Mouse (Mus musculus): ENCODE measurements around the gene Olfm1. TPM values are rescaled to one million over a fixed set of nuclear protein-coding genes. Genes with fewer than 3 reads are reported as not detected.

Gene Olfm1
- polyA plus RNA-seq, 1 experiment from 2014 or later, result 14.1 TPM

DNA sequence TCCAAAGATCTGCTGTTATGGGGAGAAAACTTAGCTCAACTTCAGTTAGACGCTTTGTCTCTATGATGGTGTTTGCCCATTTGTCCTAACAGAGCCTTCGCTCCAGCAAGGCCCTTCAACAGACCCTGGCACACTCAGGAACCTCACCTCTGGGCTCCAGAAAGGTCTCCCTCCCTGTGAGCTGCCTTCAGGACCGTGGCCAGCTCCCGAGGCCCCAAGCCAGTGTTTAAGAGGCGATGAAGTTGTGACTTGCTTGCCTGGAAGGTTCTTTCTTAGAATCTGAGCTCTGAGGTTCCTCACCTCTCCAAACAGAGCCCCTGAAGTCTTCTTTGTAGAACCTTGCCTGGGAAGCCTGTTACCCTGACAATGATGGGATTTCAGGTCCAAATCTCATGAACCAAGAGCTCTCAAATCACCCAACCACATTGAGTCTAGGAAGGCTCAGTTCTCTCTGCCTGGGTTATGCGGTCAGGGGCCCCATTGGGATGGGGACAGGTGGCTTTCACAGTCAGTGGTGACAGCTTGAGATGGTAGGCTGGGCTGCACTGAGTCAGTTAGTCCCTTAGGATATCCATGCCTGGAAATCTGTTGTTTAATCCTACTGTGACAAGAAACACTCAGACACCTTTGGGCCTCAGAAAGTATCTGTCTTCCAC is 2.3 kb downstream of the Olfm1 start:
- TF ChIP-seq CTCF (IDR thresholded peaks at IDR 0.05; ENCODE audit: low read depth) (no peak), EP300 (optimal IDR thresholded peaks at IDR 0.05) (no peak)
- ATAC-seq (ENCODE audit: low FRiP score, low TSS enrichment), result no peak
- H3K36me3 ChIP-seq (ENCODE audit: control insufficient read depth, insufficient read depth, low read length), result no peaks in the 10 kb centered on the region
- no peaks in the 10 kb centered on the region for H3K4me1 ChIP-seq (replicated peaks; ENCODE audit: control insufficient read depth, insufficient read depth)
- H3K4me2 ChIP-seq (replicated peaks; ENCODE audit: low read depth), result no peak overlapping the region
- no peaks in the 10 kb centered on the region for H3K27me3 ChIP-seq (ENCODE audit: control insufficient read depth, insufficient read depth, low read length)
- WGBS, result 27% methylated on average over 6 of the region's 6 CpGs
- peak; percentile 55 for DNase-seq (ENCODE audit: low spot score)
- no peaks in the 10 kb centered on the region for H3K9me3 ChIP-seq (ENCODE audit: control insufficient read depth, low read length)
- H3K4me3 ChIP-seq (ENCODE audit: low read depth, low read length), result no peak overlapping the region
- H3K27ac ChIP-seq (replicated peaks), result no peak overlapping the region
- no peak overlapping the region for H3K9ac ChIP-seq (ENCODE audit: low read length)

DNA sequence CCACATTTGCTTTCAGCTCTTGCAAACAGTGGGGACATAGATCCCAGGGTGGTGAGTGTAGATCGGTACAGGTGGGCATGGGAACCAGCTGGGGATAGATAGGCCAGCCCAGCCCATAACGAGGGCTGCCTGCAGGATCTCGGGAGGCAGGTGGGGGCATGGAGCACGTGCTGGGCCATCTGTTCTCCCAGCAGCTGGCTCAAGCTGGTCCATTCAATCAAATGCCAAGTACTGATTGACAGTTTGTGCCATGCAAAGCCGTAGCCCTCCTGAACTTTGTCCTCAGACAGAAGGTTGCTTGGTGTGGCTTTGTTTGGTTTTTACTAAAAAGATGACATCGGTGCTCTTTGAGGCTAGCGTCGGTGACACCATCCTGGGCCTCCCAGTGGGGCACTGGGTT is 2.9 kb downstream of the Olfm1 start:
- no peak overlapping the region for H3K4me2 ChIP-seq (replicated peaks; ENCODE audit: low read depth)
- H3K4me1 ChIP-seq (replicated peaks; ENCODE audit: control insufficient read depth, insufficient read depth), result no peaks in the 10 kb centered on the region
- TF ChIP-seq CTCF (IDR thresholded peaks at IDR 0.05; ENCODE audit: low read depth), result no peak
- no peak overlapping the region for H3K9ac ChIP-seq (ENCODE audit: low read length)
- H3K27me3 ChIP-seq (ENCODE audit: control insufficient read depth, insufficient read depth, low read length), result no peaks in the 10 kb centered on the region
- no peak overlapping the region for H3K4me3 ChIP-seq (ENCODE audit: low read depth, low read length)
- ATAC-seq (ENCODE audit: low FRiP score, low TSS enrichment) (no peak), DNase-seq (ENCODE audit: low spot score) (no peak)
- 65% methylated on average over 8 of the region's 8 CpGs for WGBS
- no peaks in the 10 kb centered on the region for H3K9me3 ChIP-seq (ENCODE audit: control insufficient read depth, low read length)
- H3K27ac ChIP-seq (replicated peaks), result no peak overlapping the region
- no peaks in the 10 kb centered on the region for H3K36me3 ChIP-seq (ENCODE audit: control insufficient read depth, insufficient read depth, low read length)

DNA sequence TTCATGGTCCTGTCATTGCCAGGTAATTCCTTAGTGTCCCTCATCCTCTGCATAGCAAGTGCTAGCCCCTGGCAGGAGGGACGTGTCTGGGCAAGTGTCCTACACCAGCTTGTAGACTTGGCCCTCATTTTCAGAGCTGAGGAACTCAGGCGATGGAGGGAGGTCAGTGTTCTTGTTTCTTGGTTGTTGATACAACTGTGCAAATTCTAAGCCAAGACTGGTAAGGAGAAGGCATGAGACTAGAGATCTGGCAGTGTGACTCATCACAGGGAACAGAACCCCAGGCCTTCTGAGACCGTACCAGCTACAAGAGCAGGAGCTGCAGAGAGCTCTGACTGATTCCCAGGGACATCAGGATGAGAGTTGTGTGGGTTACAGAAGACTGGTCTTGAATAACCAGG is 8.6 kb downstream of the Olfm1 start:
- WGBS, result 64% methylated on average over 3 of the region's 3 CpGs
- no peak overlapping the region for H3K27ac ChIP-seq (replicated peaks)
- no peak overlapping the region for H3K9ac ChIP-seq (ENCODE audit: low read length)
- no peak overlapping the region for H3K4me2 ChIP-seq (replicated peaks; ENCODE audit: low read depth)
- H3K4me3 ChIP-seq (ENCODE audit: low read depth, low read length), result no peak overlapping the region
- H3K36me3 ChIP-seq (ENCODE audit: control insufficient read depth, insufficient read depth, low read length), result no peaks in the 10 kb centered on the region
- peaks cover 3% of the 10 kb centered on the region; the same call in 1 of the 2 replicates for H3K4me1 ChIP-seq (replicated peaks; ENCODE audit: control insufficient read depth, insufficient read depth)
- no peak for ATAC-seq (ENCODE audit: low FRiP score, low TSS enrichment)
- TF ChIP-seq EP300 (optimal IDR thresholded peaks at IDR 0.05), result no peak
- no peak for TF ChIP-seq CTCF (IDR thresholded peaks at IDR 0.05; ENCODE audit: low read depth)
- DNase-seq (ENCODE audit: low spot score), result no peak
- no peaks in the 10 kb centered on the region for H3K27me3 ChIP-seq (ENCODE audit: control insufficient read depth, insufficient read depth, low read length)
- H3K9me3 ChIP-seq (ENCODE audit: control insufficient read depth, low read length), result no peaks in the 10 kb centered on the region

DNA sequence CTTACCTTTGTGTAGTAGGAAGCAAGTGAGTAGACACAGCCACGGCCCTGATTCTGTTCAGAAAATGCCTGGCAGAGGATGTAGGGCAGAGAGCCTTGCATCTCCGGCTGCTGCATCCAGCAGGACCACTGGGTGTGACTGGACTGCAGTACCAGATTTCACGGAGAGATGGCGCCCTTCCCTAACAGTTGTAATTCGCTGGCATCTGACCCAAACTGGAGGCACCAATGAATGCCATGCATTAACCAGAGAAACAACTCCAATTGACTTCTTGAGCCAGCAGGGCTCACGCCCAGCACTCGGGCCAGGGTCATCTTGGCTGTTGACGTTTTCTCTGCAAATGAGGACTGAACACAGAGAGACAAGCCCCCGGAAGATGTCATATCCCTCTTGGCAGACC is 11.4 kb downstream of the Olfm1 start:
- TF ChIP-seq EP300 (optimal IDR thresholded peaks at IDR 0.05) (no peak), CTCF (IDR thresholded peaks at IDR 0.05; ENCODE audit: low read depth) (peak; percentile 98)
- DNase-seq (ENCODE audit: low spot score) (peak; percentile 90), ATAC-seq (ENCODE audit: low FRiP score, low TSS enrichment) (peak; percentile 35)
- H3K4me3 ChIP-seq (ENCODE audit: low read depth, low read length), result no peak overlapping the region
- H3K4me2 ChIP-seq (replicated peaks; ENCODE audit: low read depth), result peak overlapping the region; percentile 17; the same call in 1 of the 2 replicates
- H3K9ac ChIP-seq (ENCODE audit: low read length), result no peak overlapping the region
- H3K36me3 ChIP-seq (ENCODE audit: control insufficient read depth, insufficient read depth, low read length), result no peaks in the 10 kb centered on the region
- peak overlapping the region; percentile 30; the same call in 1 of the 2 replicates for H3K27ac ChIP-seq (replicated peaks)
- H3K9me3 ChIP-seq (ENCODE audit: control insufficient read depth, low read length), result no peaks in the 10 kb centered on the region
- 5% methylated on average over 9 of the region's 9 CpGs for WGBS
- H3K4me1 ChIP-seq (replicated peaks; ENCODE audit: control insufficient read depth, insufficient read depth), result peaks cover 3% of the 10 kb centered on the region; the same call in 1 of the 2 replicates
- H3K27me3 ChIP-seq (ENCODE audit: control insufficient read depth, insufficient read depth, low read length), result no peaks in the 10 kb centered on the region

DNA sequence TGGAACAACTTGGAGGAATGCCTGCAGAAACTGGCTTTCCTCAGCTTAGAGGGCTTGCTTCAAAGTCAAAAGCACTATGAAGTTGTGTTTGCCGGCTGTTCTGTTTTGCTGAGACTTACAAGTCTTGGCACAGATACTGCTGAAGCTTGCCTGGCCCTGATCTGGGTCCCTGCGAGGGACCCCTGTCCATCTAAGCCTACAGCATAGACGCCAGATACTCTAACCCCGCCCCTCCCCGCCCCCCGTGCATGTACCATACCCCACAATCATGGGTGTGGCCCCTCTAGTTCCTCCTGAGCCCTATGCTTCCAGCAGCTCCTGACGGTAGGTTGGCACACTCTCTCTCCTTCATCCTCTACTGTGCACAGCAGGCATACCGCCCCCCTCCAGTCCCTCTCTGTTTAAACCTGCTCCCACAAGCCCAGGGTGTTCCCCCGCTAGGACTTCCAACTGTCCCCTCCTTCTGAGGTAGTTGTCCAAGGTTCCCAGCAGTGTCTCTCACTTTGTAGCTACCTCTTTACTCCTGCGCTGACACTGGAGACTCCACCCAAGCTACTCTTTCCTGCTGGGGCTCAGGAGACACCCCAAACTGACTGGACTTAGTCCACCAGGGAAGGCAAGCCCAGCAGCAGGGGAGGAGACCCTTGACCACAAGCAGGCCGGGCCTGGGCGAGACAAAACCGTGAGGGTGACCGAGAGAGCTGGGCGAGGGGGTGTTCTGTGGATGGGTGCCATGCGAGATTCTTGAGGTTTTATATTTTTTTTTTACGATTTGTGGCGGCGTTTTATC is 12.1 kb downstream of the Olfm1 start:
- no peaks in the 10 kb centered on the region for H3K9me3 ChIP-seq (ENCODE audit: control insufficient read depth, low read length)
- peaks cover 3% of the 10 kb centered on the region; the same call in 1 of the 2 replicates for H3K4me1 ChIP-seq (replicated peaks; ENCODE audit: control insufficient read depth, insufficient read depth)
- peak overlapping the region; percentile 30; the same call in 1 of the 2 replicates for H3K27ac ChIP-seq (replicated peaks)
- ATAC-seq (ENCODE audit: low FRiP score, low TSS enrichment) (peak; percentile 8), DNase-seq (ENCODE audit: low spot score) (peak; percentile 22)
- H3K36me3 ChIP-seq (ENCODE audit: control insufficient read depth, insufficient read depth, low read length), result no peaks in the 10 kb centered on the region
- no peak for TF ChIP-seq EP300 (optimal IDR thresholded peaks at IDR 0.05)
- TF ChIP-seq CTCF (IDR thresholded peaks at IDR 0.05; ENCODE audit: low read depth), result no peak
- no peak overlapping the region for H3K9ac ChIP-seq (ENCODE audit: low read length)
- 13% methylated on average over 19 of the region's 19 CpGs for WGBS
- peak overlapping the region; percentile 88 for H3K4me2 ChIP-seq (replicated peaks; ENCODE audit: low read depth)
- H3K4me3 ChIP-seq (ENCODE audit: low read depth, low read length), result peak overlapping the region; percentile 47
- no peaks in the 10 kb centered on the region for H3K27me3 ChIP-seq (ENCODE audit: control insufficient read depth, insufficient read depth, low read length)

DNA sequence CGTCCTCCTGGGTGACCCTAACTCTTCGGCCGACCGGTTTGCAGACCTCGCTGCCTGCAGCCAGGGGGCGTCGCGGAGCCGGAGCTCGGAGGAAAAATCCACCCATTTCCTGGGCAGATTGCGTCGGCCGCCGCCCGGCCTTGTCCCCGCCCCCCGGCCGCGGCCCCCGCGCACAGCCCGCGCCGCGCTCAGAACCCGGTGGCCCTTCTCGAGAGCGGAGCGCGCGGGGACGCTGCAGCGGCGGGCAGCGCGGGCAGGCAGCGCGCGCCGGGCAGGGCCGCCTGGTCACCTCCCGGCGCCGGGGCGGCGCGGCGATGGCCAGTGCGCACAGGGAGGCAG is 12.6 kb downstream of the Olfm1 start:
- Histone ChIP-seq H3K27ac (replicated peaks) (no peak overlapping the region), H3K4me3 (ENCODE audit: low read depth, low read length) (peak overlapping the region; percentile 47), H3K9ac (ENCODE audit: low read length) (peak overlapping the region; percentile 71), H3K27me3 (ENCODE audit: control insufficient read depth, insufficient read depth, low read length) (no peaks in the 10 kb centered on the region), H3K9me3 (ENCODE audit: control insufficient read depth, low read length) (no peaks in the 10 kb centered on the region), H3K4me1 (replicated peaks; ENCODE audit: control insufficient read depth, insufficient read depth) (peaks cover 3% of the 10 kb centered on the region; the same call in 1 of the 2 replicates), H3K4me2 (replicated peaks; ENCODE audit: low read depth) (peak overlapping the region; percentile 88), H3K36me3 (ENCODE audit: control insufficient read depth, insufficient read depth, low read length) (no peaks in the 10 kb centered on the region)
- DNase-seq (ENCODE audit: low spot score) (peak; percentile 78), ATAC-seq (ENCODE audit: low FRiP score, low TSS enrichment) (peak; percentile 78)
- 0% methylated on average over 34 of the region's 49 CpGs for WGBS
- TF ChIP-seq EP300 (optimal IDR thresholded peaks at IDR 0.05) (no peak), CTCF (IDR thresholded peaks at IDR 0.05; ENCODE audit: low read depth) (peak; percentile 79)

Measured in stomach, postnatal 0 days (tissue).